Mouse (Mus musculus): ENCODE data around the gene Plcz1.

The Plcz1 gene

DNA sequence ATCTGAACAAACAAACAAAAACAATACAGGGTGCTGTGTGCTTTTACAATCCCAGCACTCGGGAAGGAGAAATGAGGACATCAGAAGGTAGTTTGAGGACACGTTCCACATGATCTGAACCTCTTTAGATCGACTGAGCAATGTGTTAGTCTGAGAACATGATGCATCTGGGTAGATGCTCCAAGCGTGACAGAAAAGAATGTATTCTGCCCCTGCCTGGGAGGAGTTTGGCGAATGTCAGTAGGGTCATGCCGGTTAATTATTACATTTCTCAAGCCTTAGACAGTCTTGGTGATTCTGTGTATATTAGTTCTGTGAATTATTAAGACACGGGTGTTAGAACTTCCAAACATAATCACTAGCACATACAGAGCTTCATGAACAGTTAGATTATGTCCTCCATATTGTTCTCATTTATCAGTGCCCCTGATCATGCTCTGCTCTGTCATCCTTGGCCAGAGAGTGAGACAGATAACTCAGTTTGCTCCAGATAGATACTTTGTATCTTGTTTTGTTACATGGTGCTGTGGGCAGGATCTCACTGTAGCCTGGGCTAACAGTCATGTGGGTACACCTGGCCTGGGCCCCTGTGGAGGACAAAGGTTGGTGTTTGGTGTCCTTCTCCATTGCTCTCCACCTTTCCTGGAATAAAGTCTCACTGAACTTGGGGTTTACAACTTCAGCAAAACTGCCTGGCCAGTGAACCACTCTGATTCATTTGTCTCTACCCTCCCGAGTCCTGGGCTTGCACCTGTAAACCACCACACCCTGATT, 94.0 kb downstream of the Plcz1 start:
- in situ Hi-C loops (cut with MboI, MseI), result no loop called here

Measured in T-helper 2 cell (primary cell).